Mouse (Mus musculus) E14TG2a.4 (cell line): ENCODE data around the gene Il2ra.

Source experiments
- H3K27me3 ChIP-seq: 2 replicates; pipeline ENCODE4 v1.6.1; 2014; ENCODE audit warnings: low read length, control low read depth; ENCODE audit not compliant: insufficient read depth
- H3K36me3 ChIP-seq: 2 replicates; pipeline ENCODE4 v1.6.1; 2014; ENCODE audit warnings: low read length, control low read depth; ENCODE audit not compliant: insufficient read depth
- H3K4me1 ChIP-seq: replicated peaks from 2 replicates; pipeline ENCODE4 v1.6.1; 2014; ENCODE audit warnings: low read depth, low read length, control low read depth
- H3K4me3 ChIP-seq: replicated peaks from 2 replicates; pipeline ENCODE4 v1.5.1; 2014; ENCODE audit warnings: mild to moderate bottlenecking, low read length
- H3K9me3 ChIP-seq: 2 replicates; pipeline ENCODE4 v1.6.1; 2014; ENCODE audit warnings: low read length, control low read depth
- CTCF ChIP-seq: conservative IDR thresholded peaks from 2 replicates; pipeline ENCODE4 v1.5.1; 2014; ENCODE audit warnings: low read length
- NANOG ChIP-seq: IDR thresholded peaks from 2 replicates; pipeline ENCODE4 v1.6.1; 2014; ENCODE audit warnings: borderline replicate concordance, low read length, mixed read lengths
- POU5F1 ChIP-seq: IDR thresholded peaks from 2 replicates; pipeline ENCODE4 v1.6.1; 2014; ENCODE audit warnings: low read length, borderline replicate concordance

Gene Il2ra

GRCm38 (mm10) chr2:11644057-11644456 lies 1.4 kb downstream of the Il2ra start:
- no peak for TF ChIP-seq CTCF
- TF ChIP-seq NANOG, result no peak
- TF ChIP-seq POU5F1, result no peak
- H3K9me3 ChIP-seq, result no peaks in the 10 kb centered on the region
- H3K4me3 ChIP-seq, result no peak overlapping the region
- H3K27me3 ChIP-seq, result no peaks in the 10 kb centered on the region
- no peaks in the 10 kb centered on the region for H3K4me1 ChIP-seq
- no peaks in the 10 kb centered on the region for H3K36me3 ChIP-seq

GRCm38 (mm10) chr2:11645297-11645696 lies 2.7 kb downstream of the Il2ra start:
- Histone ChIP-seq H3K4me1 (no peaks in the 10 kb centered on the region), H3K27me3 (no peaks in the 10 kb centered on the region), H3K9me3 (no peaks in the 10 kb centered on the region), H3K36me3 (no peaks in the 10 kb centered on the region), H3K4me3 (no peak overlapping the region)
- TF ChIP-seq NANOG, result no peak

- Histone ChIP-seq H3K9me3 (no peaks in the 10 kb centered on the region), H3K4me1 (peaks cover 6% of the 10 kb centered on the region; the same call in 1 of the 2 replicates), H3K36me3 (no peaks in the 10 kb centered on the region), H3K4me3 (no peak overlapping the region), H3K27me3 (peaks cover 7% of the 10 kb centered on the region)
- TF ChIP-seq CTCF, result no peak
- no peak for TF ChIP-seq NANOG
- TF ChIP-seq POU5F1, result no peak
Observed at GRCm38 (mm10) chr2:11651476-11651875, 8.9 kb downstream of the Il2ra start.

GRCm38 (mm10) chr2:11652196-11652595 lies 9.6 kb downstream of the Il2ra start:
- Histone ChIP-seq H3K36me3 (no peaks in the 10 kb centered on the region), H3K4me3 (no peak overlapping the region), H3K9me3 (no peaks in the 10 kb centered on the region), H3K4me1 (peaks cover 6% of the 10 kb centered on the region; the same call in 1 of the 2 replicates), H3K27me3 (peaks cover 7% of the 10 kb centered on the region)
- TF ChIP-seq POU5F1, result no peak
- TF ChIP-seq NANOG, result no peak
- no peak for TF ChIP-seq CTCF

GRCm38 (mm10) chr2:11652780-11653179 lies 10.2 kb downstream of the Il2ra start:
- no peaks in the 10 kb centered on the region for H3K36me3 ChIP-seq
- peaks cover 6% of the 10 kb centered on the region; the same call in 1 of the 2 replicates for H3K4me1 ChIP-seq
- H3K9me3 ChIP-seq, result no peaks in the 10 kb centered on the region
- no peak overlapping the region for H3K4me3 ChIP-seq
- no peak for TF ChIP-seq POU5F1
- no peak for TF ChIP-seq NANOG
- TF ChIP-seq CTCF, result no peak
- H3K27me3 ChIP-seq, result peaks cover 7% of the 10 kb centered on the region

- H3K36me3 ChIP-seq, result no peaks in the 10 kb centered on the region
- no peaks in the 10 kb centered on the region for H3K9me3 ChIP-seq
- H3K4me3 ChIP-seq, result no peak overlapping the region
- H3K27me3 ChIP-seq, result peaks cover 7% of the 10 kb centered on the region
- TF ChIP-seq NANOG, result no peak
- TF ChIP-seq CTCF, result no peak
- TF ChIP-seq POU5F1, result no peak
- H3K4me1 ChIP-seq, result peaks cover 6% of the 10 kb centered on the region; the same call in 1 of the 2 replicates
Observed at GRCm38 (mm10) chr2:11653330-11653729, 10.7 kb downstream of the Il2ra start.

GRCm38 (mm10) chr2:11653780-11654179 lies 11.2 kb downstream of the Il2ra start:
- H3K9me3 ChIP-seq, result no peaks in the 10 kb centered on the region
- no peak for TF ChIP-seq NANOG
- no peak for TF ChIP-seq POU5F1
- TF ChIP-seq CTCF, result no peak
- peaks cover 7% of the 10 kb centered on the region for H3K27me3 ChIP-seq
- H3K4me3 ChIP-seq, result no peak overlapping the region
- peaks cover 6% of the 10 kb centered on the region; the same call in 1 of the 2 replicates for H3K4me1 ChIP-seq
- H3K36me3 ChIP-seq, result no peaks in the 10 kb centered on the region

- Histone ChIP-seq H3K4me3 (no peak overlapping the region), H3K27me3 (peaks cover 9% of the 10 kb centered on the region), H3K36me3 (no peaks in the 10 kb centered on the region), H3K4me1 (peaks cover 6% of the 10 kb centered on the region; the same call in 1 of the 2 replicates), H3K9me3 (no peaks in the 10 kb centered on the region)
- TF ChIP-seq NANOG, result no peak
- no peak for TF ChIP-seq POU5F1
- no peak for TF ChIP-seq CTCF
Observed at GRCm38 (mm10) chr2:11654990-11655931, 12.7 kb downstream of the Il2ra start.

GRCm38 (mm10) chr2:11657581-11657980 lies 15.0 kb downstream of the Il2ra start:
- Histone ChIP-seq H3K27me3 (peaks cover 5% of the 10 kb centered on the region; the same call in 1 of the 2 replicates), H3K4me1 (peaks cover 6% of the 10 kb centered on the region; the same call in 1 of the 2 replicates), H3K9me3 (no peaks in the 10 kb centered on the region), H3K36me3 (no peaks in the 10 kb centered on the region), H3K4me3 (no peak overlapping the region)
- TF ChIP-seq CTCF (no peak), POU5F1 (no peak), NANOG (no peak)
